8 mouse cellular contexts compared by ENCODE assay signal in genomic region chr10:75859786-75860470, GRCm38 (mm10). TPM values are rescaled to one million over a fixed set of nuclear protein-coding genes. Genes with fewer than 3 reads are reported as not detected.
DNase-seq lines count a peak whose midpoint lies in the region; ATAC-seq lines count a peak whose summit lies in the region.

Gene Mif (minus strand): TSS chr10:75860240.

- DNase-seq in ZHBTc4 (ENCODE audit: low read depth, low spot score): peak; percentile 97
- DNase-seq in gastrocnemius, adult 8-10 months (ENCODE audit: low spot score in 2 of 2): peak; percentile 72 to 77
- peak; percentile 96 for DNase-seq in induced T-regulatory cell, adult 2 months (ENCODE audit: low read depth)
- DNase-seq in left cerebral cortex, adult 9 months (ENCODE audit: low spot score in 2 of 2): peak; percentile 73 to 87
- DNase-seq in right cerebral cortex, postnatal 14 days: peak; percentile 84
- DNase-seq in urinary bladder, postnatal 36 days (ENCODE audit: low spot score in 2 of 2): peak; percentile 81 to 89

- ATAC-seq in common myeloid progenitor, adult 5-6 weeks (replicated peaks; ENCODE audit: low read depth, poor library complexity, severe bottlenecking): peak; percentile 98
- peak; percentile 95 for ATAC-seq in megakaryocyte progenitor cell, adult 5-6 weeks (replicated peaks; ENCODE audit: poor library complexity)

RNA-seq across cellular contexts. Expression of gene Mif, which starts in this region (rescaled TPM):
- 521 and 525 TPM in 2 replicates for total RNA-seq in common myeloid progenitor, adult 5-6 weeks (2017)
- total RNA-seq in gastrocnemius, adult 8-10 months (2022): 100 to 1,000 TPM; 144 to 161 (median 157) TPM
- total RNA-seq in megakaryocyte progenitor cell, adult 5-6 weeks (2015): 477 and 576 TPM in 2 replicates
- 746 and 790 TPM in 2 replicates for total RNA-seq in megakaryocyte progenitor cell, adult 5-6 weeks (2017)

Comparison
In these comparisons a context has a peak if more than half of its experiments do, and no peak if none do; other contexts are left out.
1. Peak in every context shown above with its lines: DNase-seq and ATAC-seq.